Mouse (Mus musculus) brain, embryonic 14.5 days (tissue): ENCODE data around the gene Atp8b5.

Source experiments
- CTCF ChIP-seq: fragments of 200-500 bp; IDR thresholded peaks from 2 replicates; pipeline ENCODE4 v1.5.1; 2012; ENCODE audit warnings: inconsistent platforms, mild to moderate bottlenecking, moderate library complexity, borderline replicate concordance; ENCODE audit not compliant: insufficient read depth, insufficient read length; ENCODE audit errors: extremely low read depth
- POLR2A ChIP-seq: fragments of 200-500 bp; IDR thresholded peaks from 2 replicates; pipeline ENCODE4 v1.6.1; 2012; ENCODE audit warnings: mild to moderate bottlenecking, inconsistent platforms, borderline replicate concordance; ENCODE audit not compliant: poor library complexity, insufficient read depth, insufficient read length, severe bottlenecking; ENCODE audit errors: extremely low read depth

GRCm38 (mm10) chr4:43245776-43246175 is 21.2 kb upstream of the Atp8b5 start:
- TF ChIP-seq CTCF (no peak), POLR2A (no peak)
